Mouse (Mus musculus) mouse trophoblast stem cell (cell line): Measurements from ENCODE around the gene Cope.

Source experiments
- in situ Hi-C, 2 experiments: fragments of 300-500 bp; cut with MseI, MboI; formaldehyde crosslinking; loops; 2 replicates in 1 of 2; 3 replicates in 1 of 2; pipeline ENCODE4 v1.15.1; 2025

The Cope gene

DNA sequence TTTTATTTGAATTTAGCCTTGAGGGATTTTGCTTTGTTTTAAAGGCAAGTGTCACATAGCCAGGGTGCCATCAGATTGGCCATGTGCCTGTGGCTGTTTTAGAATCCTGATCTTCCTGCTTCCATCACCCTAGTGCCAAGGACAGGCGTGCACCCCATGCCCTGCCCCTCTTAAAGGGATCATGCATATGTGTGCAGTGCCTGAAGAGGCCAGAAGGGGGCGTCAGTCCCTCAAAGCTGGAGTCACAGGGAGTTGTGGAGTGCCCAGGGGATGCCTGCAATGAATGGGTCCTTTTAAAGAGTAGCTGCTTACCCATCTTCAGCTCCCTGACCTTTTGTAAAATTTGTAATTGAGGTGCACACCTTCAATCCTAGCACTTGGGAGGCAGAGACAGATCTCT, 7.0 kb downstream of the Cope start:
- in situ Hi-C loops: no loop called here

GRCm38 (mm10) chr8:70313399-70313798, 11.1 kb downstream of the Cope start:
- in situ Hi-C loops: no loop called here

- in situ Hi-C loops: no loop called here
These were observed 13.5 kb downstream of the Cope start, which contains the start of gene Cers1 for GRCm38 (mm10) chr8:70315624-70316510. Gene Cers1, plus strand, starts transcription at chr8:70315775.

- in situ Hi-C loops: no loop called here
These were observed 14.5 kb downstream of the Cope start for GRCm38 (mm10) chr8:70316511-70317504.

DNA sequence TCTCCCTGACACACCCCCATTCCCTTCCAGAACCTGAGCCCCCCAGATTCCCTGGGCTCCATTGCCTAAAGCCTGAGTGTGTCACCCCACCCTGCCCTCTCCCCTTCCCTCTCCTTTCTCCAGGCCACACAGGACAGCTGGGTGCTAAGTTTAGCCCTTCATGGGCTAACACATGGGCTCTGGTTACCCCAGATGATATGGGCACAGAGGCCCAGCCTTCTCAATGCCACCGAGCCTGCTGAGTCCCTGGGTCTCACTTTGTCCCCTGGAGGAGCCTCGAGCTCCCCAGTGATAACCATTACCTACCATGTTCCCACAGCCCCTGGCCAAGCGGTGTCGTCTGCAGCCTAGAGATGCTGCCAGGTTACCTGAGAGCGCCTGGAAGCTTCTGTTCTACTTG, 15.6 kb downstream of the Cope start:
- in situ Hi-C loops: no loop called here

- in situ Hi-C loops: no loop called here
These were observed 21.4 kb downstream of the Cope start for GRCm38 (mm10) chr8:70323716-70324115.

- in situ Hi-C loops: no loop called here
These were observed 25.2 kb downstream of the Cope start for GRCm38 (mm10) chr8:70327512-70327911.

DNA sequence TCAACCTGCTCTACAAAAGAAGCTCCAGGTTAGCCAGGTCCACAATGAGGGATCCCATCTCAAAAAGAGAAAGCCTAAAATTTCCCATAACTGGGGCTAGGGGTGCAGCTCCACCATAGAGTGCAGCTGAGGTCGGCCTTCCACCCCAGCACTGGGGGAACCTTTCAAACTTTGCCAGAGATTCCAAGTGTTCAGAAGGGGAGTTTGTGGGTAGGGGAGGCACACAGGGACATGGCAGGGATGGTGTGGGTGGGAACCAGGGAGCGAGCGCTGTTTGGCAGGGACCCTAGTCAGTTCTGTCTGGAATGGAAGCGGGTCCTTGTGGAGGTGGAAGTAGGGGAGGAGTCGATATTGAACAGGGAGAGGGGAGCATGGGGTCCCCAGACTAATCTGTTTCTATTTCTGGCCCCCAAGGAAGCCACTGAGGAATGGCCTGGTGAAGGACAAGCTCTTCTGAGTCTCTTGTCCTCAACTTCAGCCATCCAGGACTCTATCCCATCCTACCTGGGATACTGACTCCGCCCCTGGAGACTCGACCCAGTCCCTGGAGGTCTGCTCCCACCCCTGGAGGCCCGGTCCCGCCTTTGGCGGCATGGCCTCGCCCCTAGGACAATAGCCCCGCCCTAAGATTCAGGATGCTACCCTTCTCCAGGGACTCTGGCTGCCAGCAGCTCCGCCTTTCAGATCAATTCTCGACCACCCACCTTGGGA, 27.0 kb downstream of the Cope start, which contains the start of gene Gdf1:
Gene Gdf1, plus strand, starts transcription at position 694 of the 711 bp plus-strand sequence.
- in situ Hi-C loops: no loop called here

DNA sequence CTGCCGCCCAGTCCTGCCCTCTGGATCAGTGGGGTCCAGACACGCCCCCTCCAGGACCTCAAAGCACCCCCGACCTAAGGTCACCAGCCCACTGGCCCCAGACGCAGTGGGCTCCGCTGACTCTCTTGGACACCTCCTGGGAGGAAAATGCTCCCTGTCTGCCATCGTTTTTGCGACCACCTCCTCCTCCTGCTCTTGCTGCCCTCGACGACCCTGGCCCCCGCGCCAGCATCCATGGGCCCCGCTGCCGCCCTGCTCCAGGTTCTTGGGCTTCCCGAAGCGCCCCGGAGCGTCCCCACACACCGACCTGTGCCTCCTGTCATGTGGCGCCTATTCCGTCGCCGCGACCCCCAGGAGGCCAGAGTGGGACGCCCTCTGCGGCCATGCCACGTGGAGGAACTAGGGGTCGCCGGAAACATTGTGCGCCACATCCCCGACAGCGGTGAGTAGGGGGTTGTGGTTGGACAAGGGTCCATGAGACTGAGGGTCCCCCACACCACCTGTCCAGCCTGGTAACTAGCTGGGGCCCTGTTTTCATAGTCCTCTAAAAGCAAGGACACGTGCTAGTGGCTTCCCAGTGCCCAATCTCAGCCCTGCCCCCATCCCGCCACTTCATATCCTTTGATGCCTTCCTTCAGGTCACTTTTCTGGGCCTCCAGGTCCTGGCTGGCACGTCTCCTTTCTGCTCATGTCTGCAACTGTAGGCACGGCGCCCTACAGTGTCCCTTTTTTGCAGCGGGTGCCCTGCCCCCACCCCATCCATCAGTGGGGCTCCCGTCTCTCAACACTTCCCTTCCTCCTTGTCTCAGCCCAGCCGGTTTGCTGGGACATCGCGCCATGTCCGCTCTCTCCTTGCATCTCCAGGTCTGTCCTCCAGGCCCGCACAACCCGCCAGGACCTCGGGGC, 27.8 kb downstream of the Cope start:
- in situ Hi-C loops: no loop called here

GRCm38 (mm10) chr8:70330741-70331364, 28.5 kb downstream of the Cope start:
- in situ Hi-C loops: no loop called here

GRCm38 (mm10) chr8:70331526-70331925, 29.2 kb downstream of the Cope start:
- in situ Hi-C loops: no loop called here

DNA sequence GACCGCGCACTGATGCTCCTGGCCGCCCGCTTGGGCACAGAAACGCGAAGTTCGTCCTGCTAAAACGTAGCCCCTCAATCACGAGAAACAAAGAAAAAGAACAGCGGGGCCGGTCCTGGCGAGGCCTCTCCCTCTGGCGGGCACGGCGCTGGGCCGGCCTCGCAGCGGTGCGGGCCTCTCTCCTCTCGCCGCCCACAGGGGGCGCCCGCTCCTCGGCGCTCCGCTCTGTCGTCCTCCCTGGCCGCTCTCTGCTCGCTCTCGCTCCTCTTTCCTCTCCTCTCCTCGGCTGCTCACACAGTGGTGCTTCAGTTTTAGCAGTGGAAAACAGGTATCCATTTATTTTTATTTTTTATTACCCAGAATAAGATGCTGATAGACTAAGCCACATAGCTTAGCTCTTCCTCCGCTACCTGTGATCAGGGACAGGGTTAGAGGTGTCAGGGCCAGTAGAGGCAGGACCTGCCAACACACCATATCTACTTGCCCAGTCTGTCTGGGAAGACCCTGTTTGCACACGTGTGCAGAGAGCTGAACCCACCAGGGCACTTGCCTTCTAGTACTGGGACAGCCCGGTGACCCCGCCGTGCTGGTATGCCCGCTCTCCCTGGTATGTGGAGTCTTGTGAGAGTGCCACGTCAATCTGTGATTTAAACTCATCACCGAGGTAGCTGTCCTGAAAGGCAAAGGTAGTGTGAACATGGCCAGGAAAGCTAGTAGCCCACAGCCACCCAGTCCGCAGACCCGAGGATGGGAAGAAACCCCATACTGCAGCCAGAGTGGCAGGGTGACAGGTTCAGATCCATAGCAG, 30.0 kb downstream of the Cope start:
- in situ Hi-C loops: no loop called here

GRCm38 (mm10) chr8:70332878-70333202, 30.5 kb downstream of the Cope start:
- in situ Hi-C loops: no loop called here

DNA sequence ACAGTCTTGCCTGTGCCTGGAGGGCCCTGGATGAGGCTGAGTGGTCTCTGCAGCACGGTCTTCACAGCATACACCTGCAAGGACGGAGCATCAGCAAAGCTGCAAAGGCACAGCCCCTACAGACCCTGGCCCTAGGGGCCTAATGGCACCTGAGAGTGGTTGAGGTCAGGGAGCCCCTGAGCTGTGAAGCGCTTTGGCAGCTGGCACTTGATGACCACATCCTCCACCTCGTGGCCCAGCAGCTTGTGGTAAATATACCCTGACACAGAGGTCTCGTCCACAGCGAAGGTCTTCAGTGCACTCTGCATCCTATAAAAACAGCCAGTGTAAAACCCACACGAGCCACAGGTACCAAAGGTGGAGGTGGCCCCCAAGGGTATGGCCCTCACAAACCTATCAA, 36.6 kb downstream of the Cope start:
- in situ Hi-C loops: no loop called here

DNA sequence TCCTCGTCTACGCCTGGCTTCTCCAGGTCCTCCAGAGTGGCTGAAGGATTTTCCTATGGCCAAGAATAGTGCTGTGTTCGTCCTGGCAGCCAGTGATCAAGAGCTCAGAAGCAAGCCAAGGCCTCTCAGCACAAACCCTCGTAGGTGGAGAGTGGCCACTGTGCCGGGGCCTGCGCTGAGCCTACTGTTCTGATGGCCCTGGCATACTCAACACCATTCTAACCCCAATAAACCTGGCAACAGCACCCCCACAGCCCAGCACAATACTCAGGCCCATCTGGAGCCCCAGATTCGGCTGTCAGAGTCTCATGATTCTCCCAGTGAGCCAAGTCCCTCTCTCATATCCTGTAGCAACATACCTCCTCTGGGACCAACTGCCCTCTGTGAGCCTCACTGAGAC, 38.3 kb downstream of the Cope start:
- in situ Hi-C loops: no loop called here

DNA sequence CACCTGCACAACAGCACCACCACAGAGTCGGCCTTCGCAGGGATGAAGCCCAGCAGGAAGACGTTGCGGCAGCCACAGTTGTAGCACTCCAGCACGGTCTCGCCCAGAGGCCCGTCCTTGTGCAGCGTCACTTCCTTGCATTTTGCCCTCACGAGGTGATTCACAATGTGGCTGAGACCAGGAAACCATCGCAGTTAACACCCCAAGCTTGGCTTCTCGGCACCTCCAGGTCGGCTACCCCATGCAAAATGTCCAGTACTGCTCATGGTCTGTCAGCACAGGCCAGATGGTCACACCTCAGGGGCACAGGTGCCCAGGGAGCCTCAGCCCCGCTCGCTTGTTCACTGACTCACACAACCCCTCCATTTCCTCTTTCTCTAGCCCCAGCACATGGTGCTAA, 39.7 kb downstream of the Cope start:
- in situ Hi-C loops: no loop called here

DNA sequence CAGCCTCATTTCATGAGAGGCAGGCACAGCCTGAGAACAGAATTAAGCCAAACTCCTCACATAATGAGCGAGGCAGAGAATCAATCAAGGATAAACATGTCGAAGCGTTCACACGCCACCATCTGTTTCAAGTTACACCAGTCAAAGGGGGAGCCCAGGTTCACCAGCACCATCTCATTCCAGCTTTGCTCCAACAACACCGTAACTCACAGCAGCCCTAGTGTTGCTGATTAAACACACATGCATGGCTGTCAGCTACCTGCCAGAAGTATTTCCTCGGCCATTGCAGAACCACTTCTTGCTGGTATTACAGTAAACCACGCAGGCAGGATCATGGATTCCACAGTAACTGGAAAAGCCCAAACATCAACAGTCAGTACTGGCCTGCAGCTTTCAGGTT, 40.8 kb downstream of the Cope start:
- in situ Hi-C loops: no loop called here

GRCm38 (mm10) chr8:70343696-70344095, 41.4 kb downstream of the Cope start:
- in situ Hi-C loops: no loop called here

- in situ Hi-C loops: no loop called here
These were observed 42.0 kb downstream of the Cope start for GRCm38 (mm10) chr8:70344279-70344678.
